Mouse (Mus musculus): ENCODE measurements around the gene Cacnb1. TPM values are rescaled to one million over a fixed set of nuclear protein-coding genes. Genes with fewer than 3 reads are reported as not detected.

Cacnb1 gene
- polyA plus RNA-seq (2015; fragmentation: Nextera tagmentation; extraction: Ambion mirVana) = 7.3 and 9.5 TPM in 2 replicates

- H3K27me3 ChIP-seq (replicated peaks) = no peaks in the 10 kb centered on the region
- H3K27ac ChIP-seq = peak within 1 kb of the TSS; percentile 84
- WGBS = under 1% methylated on average over 37 of the region's 52 CpGs
- H3K4me3 ChIP-seq (replicated peaks) = peak within 1 kb of the TSS; percentile 77
- ATAC-seq (ENCODE audit: insufficient read depth, low FRiP score, low read depth) = peak; percentile 20
- H3K4me1 ChIP-seq = peaks cover 43% of the 10 kb centered on the region
- no peaks in the 10 kb centered on the region for H3K9me3 ChIP-seq
- peak within 1 kb of the TSS; percentile 83 for H3K9ac ChIP-seq
- H3K4me2 ChIP-seq = peak within 1 kb of the TSS; percentile 95
- no peaks in the 10 kb centered on the region for H3K36me3 ChIP-seq
Measured at GRCm38 (mm10) chr11:98022555-98023371, at the start of gene Cacnb1. Cacnb1 (minus strand) TSS chr11:98023034.

- no peaks in the 10 kb centered on the region for H3K27me3 ChIP-seq (replicated peaks)
- H3K4me3 ChIP-seq (replicated peaks) = no peak overlapping the region
- H3K9ac ChIP-seq = no peak overlapping the region
- H3K36me3 ChIP-seq = no peaks in the 10 kb centered on the region
- WGBS = 96% methylated on average over 21 of the region's 21 CpGs
- H3K27ac ChIP-seq = no peak overlapping the region
- H3K4me2 ChIP-seq = no peak overlapping the region
- no peak for ATAC-seq (ENCODE audit: insufficient read depth, low FRiP score, low read depth)
- H3K9me3 ChIP-seq = no peaks in the 10 kb centered on the region
- no peaks in the 10 kb centered on the region for H3K4me1 ChIP-seq
Measured at GRCm38 (mm10) chr11:98067255-98067654, 44.4 kb upstream of the Cacnb1 start.

GRCm38 (mm10) chr11:98066201-98066600, 43.4 kb upstream of the Cacnb1 start:
- H3K4me1 ChIP-seq = no peaks in the 10 kb centered on the region
- 90% methylated on average over 12 of the region's 12 CpGs for WGBS
- no peaks in the 10 kb centered on the region for H3K27me3 ChIP-seq (replicated peaks)
- H3K4me3 ChIP-seq (replicated peaks) = no peak overlapping the region
- no peak overlapping the region for H3K27ac ChIP-seq
- H3K9ac ChIP-seq = no peak overlapping the region
- no peak overlapping the region for H3K4me2 ChIP-seq
- H3K36me3 ChIP-seq = no peaks in the 10 kb centered on the region
- ATAC-seq (ENCODE audit: insufficient read depth, low FRiP score, low read depth) = no peak
- H3K9me3 ChIP-seq = no peaks in the 10 kb centered on the region

- Histone ChIP-seq H3K4me2 (no peak overlapping the region), H3K4me3 (replicated peaks) (no peak overlapping the region), H3K9me3 (no peaks in the 10 kb centered on the region), H3K27ac (no peak overlapping the region), H3K36me3 (no peaks in the 10 kb centered on the region), H3K27me3 (replicated peaks) (no peaks in the 10 kb centered on the region), H3K9ac (no peak overlapping the region), H3K4me1 (0 out of 2 replicates have a peak, but pooled peaks cover 6% of the 10 kb centered on the region)
- ATAC-seq (ENCODE audit: insufficient read depth, low FRiP score, low read depth) = no peak
- 52% methylated on average over 6 of the region's 6 CpGs for WGBS
Measured at GRCm38 (mm10) chr11:98061904-98062562, 39.2 kb upstream of the Cacnb1 start.

- Histone ChIP-seq H3K9ac (no peak overlapping the region), H3K4me3 (replicated peaks) (no peak overlapping the region), H3K27ac (no peak overlapping the region), H3K36me3 (no peaks in the 10 kb centered on the region), H3K4me2 (no peak overlapping the region), H3K4me1 (0 out of 2 replicates have a peak, but pooled peaks cover 6% of the 10 kb centered on the region), H3K27me3 (replicated peaks) (no peaks in the 10 kb centered on the region), H3K9me3 (no peaks in the 10 kb centered on the region)
- ATAC-seq (ENCODE audit: insufficient read depth, low FRiP score, low read depth) = no peak
- WGBS = 71% methylated on average over 3 of the region's 3 CpGs
Measured at GRCm38 (mm10) chr11:98061441-98061840, 38.6 kb upstream of the Cacnb1 start.

- H3K36me3 ChIP-seq = no peaks in the 10 kb centered on the region
- no peak overlapping the region for H3K4me3 ChIP-seq (replicated peaks)
- no peak overlapping the region for H3K27ac ChIP-seq
- no peak overlapping the region for H3K4me2 ChIP-seq
- peaks cover 6% of the 10 kb centered on the region; the same call in 1 of the 2 replicates for H3K27me3 ChIP-seq (replicated peaks)
- 70% methylated on average over 5 of the region's 5 CpGs for WGBS
- 0 out of 2 replicates have a peak, but pooled peaks cover 6% of the 10 kb centered on the region for H3K4me1 ChIP-seq
- H3K9ac ChIP-seq = no peak overlapping the region
- no peak for ATAC-seq (ENCODE audit: insufficient read depth, low FRiP score, low read depth)
- H3K9me3 ChIP-seq = no peaks in the 10 kb centered on the region
Measured at GRCm38 (mm10) chr11:98060104-98060692, 37.4 kb upstream of the Cacnb1 start.

GRCm38 (mm10) chr11:98059662-98060061, 36.8 kb upstream of the Cacnb1 start:
- no peak for ATAC-seq (ENCODE audit: insufficient read depth, low FRiP score, low read depth)
- Histone ChIP-seq H3K27me3 (replicated peaks) (peaks cover 9% of the 10 kb centered on the region; the same call in 1 of the 2 replicates), H3K4me3 (replicated peaks) (no peak overlapping the region), H3K36me3 (no peaks in the 10 kb centered on the region), H3K9me3 (no peaks in the 10 kb centered on the region), H3K27ac (no peak overlapping the region), H3K4me2 (no peak overlapping the region), H3K4me1 (0 out of 2 replicates have a peak, but pooled peaks cover 6% of the 10 kb centered on the region), H3K9ac (no peak overlapping the region)
- 61% methylated on average over 7 of the region's 7 CpGs for WGBS

DNA sequence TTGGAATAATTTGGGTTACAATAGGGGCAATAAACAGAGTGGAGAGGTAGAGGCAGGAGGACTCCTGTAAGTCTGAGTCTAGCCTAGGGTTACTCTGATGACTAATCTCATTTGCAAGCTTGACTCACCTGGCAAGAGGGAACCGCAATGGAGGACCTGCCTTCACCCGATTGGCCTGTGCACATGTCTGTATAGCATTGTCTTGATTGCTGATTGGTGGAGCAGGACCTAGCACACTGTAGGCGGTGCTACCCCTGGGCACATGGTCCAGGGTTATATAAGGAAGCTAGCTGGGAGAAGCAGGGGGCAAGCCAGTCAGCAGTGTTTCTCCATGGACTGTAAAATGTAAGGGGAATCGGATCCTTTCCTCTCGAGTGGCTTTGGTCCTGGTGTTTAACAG, 35.2 kb upstream of the Cacnb1 start:
- Histone ChIP-seq H3K9ac (no peak overlapping the region), H3K36me3 (no peaks in the 10 kb centered on the region), H3K4me3 (replicated peaks) (no peak overlapping the region), H3K9me3 (no peaks in the 10 kb centered on the region), H3K27ac (no peak overlapping the region), H3K4me2 (no peak overlapping the region), H3K27me3 (replicated peaks) (peaks cover 19% of the 10 kb centered on the region), H3K4me1 (peaks cover 15% of the 10 kb centered on the region; the same call in 1 of the 2 replicates)
- WGBS = 83% methylated on average over 5 of the region's 5 CpGs
- no peak for ATAC-seq (ENCODE audit: insufficient read depth, low FRiP score, low read depth)

GRCm38 (mm10) chr11:98057466-98057865, 34.6 kb upstream of the Cacnb1 start:
- Histone ChIP-seq H3K4me3 (replicated peaks) (no peak overlapping the region), H3K36me3 (no peaks in the 10 kb centered on the region), H3K4me1 (peaks cover 20% of the 10 kb centered on the region), H3K4me2 (peak overlapping the region; percentile 30; the same call in 1 of the 2 replicates), H3K27me3 (replicated peaks) (peaks cover 24% of the 10 kb centered on the region), H3K9ac (no peak overlapping the region), H3K9me3 (no peaks in the 10 kb centered on the region), H3K27ac (peak overlapping the region; percentile 7; the same call in 1 of the 2 replicates)
- WGBS = 25% methylated on average over 9 of the region's 9 CpGs
- 0 out of 2 replicates have a peak, but pooled peaks have one; percentile 16 for ATAC-seq (ENCODE audit: insufficient read depth, low FRiP score, low read depth)

- H3K9me3 ChIP-seq = no peaks in the 10 kb centered on the region
- no peak within 1 kb of the TSS for H3K27ac ChIP-seq
- H3K9ac ChIP-seq = no peak within 1 kb of the TSS; the same call in 1 of the 2 replicates
- 1% methylated on average over 45 of the region's 48 CpGs for WGBS
- peaks cover 55% of the 10 kb centered on the region for H3K27me3 ChIP-seq (replicated peaks)
- peak within 1 kb of the TSS; percentile 42 for H3K4me3 ChIP-seq (replicated peaks)
- ATAC-seq (ENCODE audit: insufficient read depth, low FRiP score, low read depth) = peak; percentile 83
- peak within 1 kb of the TSS; percentile 77 for H3K4me2 ChIP-seq
- peaks cover 25% of the 10 kb centered on the region for H3K4me1 ChIP-seq
- no peaks in the 10 kb centered on the region for H3K36me3 ChIP-seq
Measured at GRCm38 (mm10) chr11:98052989-98053834, 30.4 kb upstream of the Cacnb1 start, which contains the start of gene Stac2. Stac2 (minus strand) TSS chr11:98053462.
